Mouse (Mus musculus) stomach, adult 2 months (tissue): ENCODE data around the gene Psmg1. TPM values are rescaled to one million over a fixed set of nuclear protein-coding genes. Genes with fewer than 3 reads are reported as not detected.

Experiments used
- polyA plus RNA-seq: library from polyadenylated mRNA; depleted of rRNA; stranded (reverse); fragments of >200 nt; gene quantifications from 2 replicates; pipeline ENCODE4 v1.2.3, GENCODE M21; 2012; rRNA removed

Psmg1 gene
- polyA plus RNA-seq, result 3.8 and 4.7 TPM in 2 replicates

DNA sequence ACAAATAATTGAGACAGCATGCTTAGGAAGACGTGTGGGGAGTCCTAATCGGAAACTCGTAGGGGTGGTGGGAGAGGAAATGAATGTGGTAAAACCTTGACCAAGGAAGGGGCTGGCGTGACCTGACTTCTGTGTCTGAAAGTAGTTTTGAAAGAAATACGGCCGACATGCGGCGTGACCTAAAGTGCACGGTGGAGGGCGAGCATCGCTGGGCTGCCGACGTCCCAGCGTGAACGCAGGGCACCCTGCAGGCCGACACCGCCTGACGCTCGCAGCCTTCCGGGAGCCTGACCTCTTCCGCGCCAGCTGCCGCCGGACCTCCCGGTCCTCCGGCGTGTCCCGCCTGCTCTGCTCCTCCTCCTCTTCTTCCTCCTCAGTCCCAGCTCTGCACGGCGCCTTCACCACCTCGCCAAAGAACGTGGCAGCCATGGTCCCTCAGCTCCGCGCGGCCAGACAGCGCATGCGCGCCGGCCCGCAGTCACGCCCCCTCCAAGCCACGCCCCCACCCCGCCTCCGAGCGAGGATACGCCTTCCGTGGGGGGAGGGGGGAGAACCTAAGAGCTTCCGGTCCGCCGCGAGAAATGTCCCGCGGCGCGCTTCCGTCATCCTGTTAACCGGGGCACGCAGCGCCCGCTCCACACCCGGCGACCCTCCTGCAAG is at the start of gene Psmg1:
Gene Psmg1 (minus strand): TSS at position 499 of the 660 bp plus-strand sequence.

Other genes starting within 250 kb of the Psmg1 start
- gene Brwd1, start 91.6 kb upstream of the Psmg1 start, polyA plus RNA-seq, result 5.8 and 8.4 TPM in 2 replicates
- gene Hmgn1, start 136.8 kb upstream of the Psmg1 start, polyA plus RNA-seq, result 2.9 and 3.6 TPM in 2 replicates
- 7.9 and 11.0 TPM in 2 replicates for gene Wrb, start 154.4 kb upstream of the Psmg1 start, polyA plus RNA-seq
- 0.08 and 0.16 TPM in 2 replicates for gene Lca5l, start 201.3 kb upstream of the Psmg1 start, polyA plus RNA-seq
- gene Sh3bgr, start 209.5 kb upstream of the Psmg1 start, polyA plus RNA-seq, result 9.9 and 12.8 TPM in 2 replicates
- 1.5 and 1.7 TPM in 2 replicates for gene B3galt5, start 244.8 kb upstream of the Psmg1 start, polyA plus RNA-seq